In the genomic region with DNA sequence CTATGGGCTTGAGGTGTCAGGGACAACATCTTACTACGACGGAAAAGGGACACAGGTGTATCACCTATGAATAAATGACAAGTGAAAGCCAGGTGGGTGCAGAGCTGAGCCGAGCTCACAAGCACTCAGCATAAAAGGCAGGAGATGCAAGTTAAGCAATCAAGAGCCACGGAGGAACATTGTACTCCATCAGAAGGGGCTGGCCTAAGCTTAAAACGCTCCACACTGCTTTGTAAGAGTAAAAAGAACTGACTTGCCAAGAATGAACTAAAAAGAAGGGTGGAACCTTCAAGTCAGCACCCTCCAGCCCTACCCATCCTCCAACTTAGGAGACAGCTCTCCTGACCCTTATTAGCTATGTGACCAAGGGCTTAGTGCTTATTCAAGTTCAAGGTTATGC, we compare ENCODE assay signal across 9 mouse cellular contexts. TPM values are rescaled to one million over a fixed set of nuclear protein-coding genes. Genes with fewer than 3 reads are reported as not detected.
DNase-seq lines count a peak whose midpoint lies in the region; ATAC-seq lines count a peak whose summit lies in the region.
"Had no signal": no experiment of that assay in that cellular context is flagged by ENCODE, and none has a peak within 500 bp of the region (broad histone marks: within the 10 kb centered on the region; RNA-seq: fewer than 3 reads in every experiment).

No protein-coding gene starts in this region.

- no peak; the same call in 1 of the 2 replicates for ATAC-seq in heart, embryonic 11.5 days (replicated peaks; ENCODE audit: insufficient number of reproducible peaks, low FRiP score, low TSS enrichment)
- ATAC-seq in hindbrain, embryonic 13.5 days (ENCODE audit: low FRiP score), result no peak
- peak; percentile 13; the same call in 1 of the 2 replicates for ATAC-seq in midbrain, embryonic 12.5 days (ENCODE audit: low FRiP score, low read depth)

- no peaks in the 10 kb centered on the region for H3K9me3 ChIP-seq in heart, embryonic 11.5 days (replicated peaks; ENCODE audit: control insufficient read depth, low read length)
- H3K9me3 ChIP-seq in hindbrain, embryonic 13.5 days, result no peaks in the 10 kb centered on the region
- no peaks in the 10 kb centered on the region for H3K9me3 ChIP-seq in midbrain, embryonic 12.5 days

- H3K36me3 ChIP-seq in heart, embryonic 11.5 days (ENCODE audit: control insufficient read depth, insufficient read depth, low read length), result peaks cover 18% of the 10 kb centered on the region
- no peaks in the 10 kb centered on the region for H3K36me3 ChIP-seq in hindbrain, embryonic 13.5 days
- no peaks in the 10 kb centered on the region for H3K36me3 ChIP-seq in midbrain, embryonic 12.5 days

- H3K4me1 ChIP-seq in heart, embryonic 11.5 days (ENCODE audit: control insufficient read depth, insufficient read depth, low read length), result peaks cover 77% of the 10 kb centered on the region
- peaks cover 54% of the 10 kb centered on the region for H3K4me1 ChIP-seq in brown adipose tissue, adult 24 weeks (ENCODE audit: control insufficient read depth, insufficient read depth, insufficient read length, low read length)
- peaks cover 55% of the 10 kb centered on the region for H3K4me1 ChIP-seq in hindbrain, embryonic 13.5 days (replicated peaks)
- H3K4me1 ChIP-seq in midbrain, embryonic 12.5 days, result peaks cover 33% of the 10 kb centered on the region

- peak overlapping the region; percentile 59 for H3K4me2 ChIP-seq in heart, embryonic 11.5 days
- H3K4me2 ChIP-seq in hindbrain, embryonic 13.5 days, result 0 out of 2 replicates have a peak overlapping the region, but pooled peaks have one; percentile 0
- peak overlapping the region; percentile 27 for H3K4me2 ChIP-seq in midbrain, embryonic 12.5 days (replicated peaks)

- H3K9ac ChIP-seq in heart, embryonic 11.5 days (ENCODE audit: low read depth, low read length), result peak overlapping the region; percentile 56
- no peak overlapping the region for H3K9ac ChIP-seq in hindbrain, embryonic 13.5 days
- H3K9ac ChIP-seq in midbrain, embryonic 12.5 days (replicated peaks), result no peak overlapping the region

- peak overlapping the region; percentile 97 for H3K27ac ChIP-seq in heart, embryonic 11.5 days (ENCODE audit: low read depth, low read length)
- peak overlapping the region; percentile 81 for H3K27ac ChIP-seq in brown adipose tissue, adult 24 weeks (replicated peaks; ENCODE audit: low read depth, low read length)
- H3K27ac ChIP-seq in hindbrain, embryonic 13.5 days, result peak overlapping the region; percentile 92
- H3K27ac ChIP-seq in midbrain, embryonic 12.5 days (replicated peaks), result peak overlapping the region; percentile 79

- H3K4me3 ChIP-seq in heart, embryonic 11.5 days (ENCODE audit: low read depth, low read length), result no peak overlapping the region
- no peak overlapping the region for H3K4me3 ChIP-seq in brown adipose tissue, adult 24 weeks (ENCODE audit: insufficient read depth, low read depth, low read length)
- no peak overlapping the region for H3K4me3 ChIP-seq in hindbrain, embryonic 13.5 days
- no peak overlapping the region for H3K4me3 ChIP-seq in midbrain, embryonic 12.5 days

- no peak for DNase-seq in heart, adult 8-10 months (ENCODE audit: low spot score)
- DNase-seq in B cell, adult 2 months, result no peak
- no peak for DNase-seq in thymus, postnatal 4 days
- DNase-seq in Muller cell, postnatal 12 days (ENCODE audit: inconsistent ontology term), result no peak

- H3K27me3 ChIP-seq in heart, embryonic 11.5 days (ENCODE audit: control insufficient read depth, insufficient read depth, low read length), result no peaks in the 10 kb centered on the region
- no peaks in the 10 kb centered on the region for H3K27me3 ChIP-seq in hindbrain, embryonic 13.5 days
- H3K27me3 ChIP-seq in midbrain, embryonic 12.5 days, result no peaks in the 10 kb centered on the region

- 50% methylated on average over 5 of the region's 5 CpGs for WGBS in heart, embryonic 11.5 days (ENCODE audit: insufficient replicate concordance)
- WGBS in hindbrain, embryonic 13.5 days, result 65% methylated on average over 5 of the region's 5 CpGs
- WGBS in midbrain, embryonic 12.5 days, result 70% methylated on average over 5 of the region's 5 CpGs

RNA-seq across cellular contexts. Expression of gene Anxa6, which starts 10.7 kb away (rescaled TPM):
- 300 and 370 TPM in 2 replicates for polyA plus RNA-seq in heart, embryonic 11.5 days (2014; fragmentation: Nextera tagmentation; extraction: Ambion mirVana)
- 100 to 1,000 TPM; 202 to 217 (median 212) TPM for total RNA-seq in heart, adult 8-10 months (2022)
- polyA plus RNA-seq in brown adipose tissue, adult 24 weeks (2012; ENCODE audit: insufficient read depth, insufficient read length, missing spikeins), result 212 and 213 TPM in 2 replicates
- polyA plus RNA-seq in hindbrain, embryonic 13.5 days (2015; fragmentation: Nextera tagmentation; extraction: Ambion mirVana), result 59.3 and 61.1 TPM in 2 replicates
- 65.1 and 82.3 TPM in 2 replicates for polyA plus RNA-seq in midbrain, embryonic 12.5 days (2016; fragmentation: Nextera tagmentation; extraction: Ambion mirVana)

RNA-seq across cellular contexts. Expression of gene Ccdc69, which starts 55.4 kb away (rescaled TPM):
- 16.5 and 17.1 TPM in 2 replicates for polyA plus RNA-seq in heart, embryonic 11.5 days (2014; fragmentation: Nextera tagmentation; extraction: Ambion mirVana)
- 1 to 10 TPM; 5.9 to 9.4 (median 6.5) TPM for total RNA-seq in heart, adult 8-10 months (2022)
- 42.5 and 46.3 TPM in 2 replicates for polyA plus RNA-seq in brown adipose tissue, adult 24 weeks (2012; ENCODE audit: insufficient read depth, insufficient read length, missing spikeins)
- polyA plus RNA-seq in hindbrain, embryonic 13.5 days (2015; fragmentation: Nextera tagmentation; extraction: Ambion mirVana), result 0.22 and 0.31 TPM in 2 replicates
- polyA plus RNA-seq in midbrain, embryonic 12.5 days (2016; fragmentation: Nextera tagmentation; extraction: Ambion mirVana), result 0.25 TPM in 1 of 2 replicates, not detected in the other
- total RNA-seq: left cerebral cortex, postnatal 4 days had no signal

RNA-seq across cellular contexts. Expression of gene Tnip1, which starts 59.8 kb away (rescaled TPM):
- 16.0 and 16.8 TPM in 2 replicates for polyA plus RNA-seq in heart, embryonic 11.5 days (2014; fragmentation: Nextera tagmentation; extraction: Ambion mirVana)
- 10 to 100 TPM; 30.7 to 41.6 (median 35.2) TPM for total RNA-seq in heart, adult 8-10 months (2022)
- polyA plus RNA-seq in brown adipose tissue, adult 24 weeks (2012; ENCODE audit: insufficient read depth, insufficient read length, missing spikeins), result 16.0 and 16.9 TPM in 2 replicates
- 19.3 TPM in 2 replicates for polyA plus RNA-seq in hindbrain, embryonic 13.5 days (2015; fragmentation: Nextera tagmentation; extraction: Ambion mirVana)
- polyA plus RNA-seq in midbrain, embryonic 12.5 days (2016; fragmentation: Nextera tagmentation; extraction: Ambion mirVana), result 12.6 and 13.6 TPM in 2 replicates

Comparison
In these comparisons a context has a peak if more than half of its experiments do, and no peak if none do; other contexts are left out.
1. H3K4me2 ChIP-seq: peak in every context shown above with its lines; median percentile 59 in heart, embryonic 11.5 days; 27 in midbrain, embryonic 12.5 days; 0 in hindbrain, embryonic 13.5 days.
2. RNA of gene Ccdc69, which starts 55.4 kb away (polyA plus RNA-seq): 42.5 to 46.3 TPM in brown adipose tissue, adult 24 weeks and 16.5 to 17.1 TPM in heart, embryonic 11.5 days; 0.22 to 0.31 TPM in hindbrain, embryonic 13.5 days and 0.25 TPM in midbrain, embryonic 12.5 days; every median in the first group is over 10 times any median in the second.
3. Peak in every context shown above with its lines, with median percentiles within 50 percentile points of each other: H3K27ac ChIP-seq.